Mouse (Mus musculus) spleen, adult 2 months (tissue): Measurements from ENCODE around the gene Mapk8ip3.

Experiments used
- CTCF ChIP-seq: fragments of 200-500 bp; IDR thresholded peaks from 2 replicates; pipeline ENCODE4 v1.5.1; 2011; ENCODE audit warnings: mild to moderate bottlenecking, inconsistent platforms; ENCODE audit not compliant: insufficient read depth, insufficient read length, insufficient replicate concordance; ENCODE audit errors: extremely low read depth
- POLR2A ChIP-seq: fragments of 200-500 bp; IDR thresholded peaks from 2 replicates; pipeline ENCODE4 v1.6.1; 2011; ENCODE audit warnings: low read depth, low read length, inconsistent platforms

- TF ChIP-seq POLR2A: no peak
- TF ChIP-seq CTCF: no peak
Measured at GRCm38 (mm10) chr17:24874405-24874745, 62.4 kb downstream of the Mapk8ip3 start.
